Mouse (Mus musculus) cerebellum, adult (tissue): ENCODE data around the gene Tmem11.

Source experiments
- ATAC-seq: cut with Nextera tagmentation; 2 replicates; pipeline ENCODE4 v1.9.2; 2017; ENCODE audit warnings: mild to moderate bottlenecking, moderate library complexity, mixed read lengths; ENCODE audit not compliant: insufficient number of reproducible peaks, low FRiP score, low TSS enrichment

The Tmem11 gene

GRCm38 (mm10) chr11:60830433-60831052, 48.5 kb downstream of the Tmem11 start, which contains the start of gene Dhrs7b:
Gene Dhrs7b, plus strand, starts transcription at chr11:60830631.
- peak; percentile 99 for ATAC-seq

- no peak for ATAC-seq
Measured at GRCm38 (mm10) chr11:60828903-60829302, 50.2 kb downstream of the Tmem11 start.

- no peak for ATAC-seq
Measured at GRCm38 (mm10) chr11:60827241-60827945, 51.7 kb downstream of the Tmem11 start.

- ATAC-seq: no peak
Measured at GRCm38 (mm10) chr11:60826700-60827099, 52.4 kb downstream of the Tmem11 start.

- ATAC-seq: no peak
Measured at GRCm38 (mm10) chr11:60825191-60825590, 53.9 kb downstream of the Tmem11 start.

- ATAC-seq: no peak
Measured at GRCm38 (mm10) chr11:60823771-60824170, 55.3 kb downstream of the Tmem11 start.

- no peak for ATAC-seq
Measured at GRCm38 (mm10) chr11:60816398-60816797, 62.7 kb downstream of the Tmem11 start.
